Mouse (Mus musculus) layer of hippocampus, postnatal 14 days (tissue): Measurements from ENCODE around the gene Gm6370. TPM values are rescaled to one million over a fixed set of nuclear protein-coding genes. Genes with fewer than 3 reads are reported as not detected.
"Not testable (repeated sequence)": the region's sequence is repeated elsewhere in the genome, so short reads cannot be mapped to it uniquely, and the experiment has no call there.

Source experiments
- DNase-seq, 2 experiments: peaks; one replicate each; pipeline ENCODE4 v3.0.0; 2021 to 2022; ENCODE audit warnings: low spot score in 2 of 2, mixed read lengths in 1 of 2
- long read RNA-seq, 2 experiments: library from polyadenylated mRNA; stranded (forward); transcript quantifications; one replicate each; pipeline ENCODE4 v2.0.0; 2021
- total RNA-seq, 2 experiments: library from RNA; stranded (reverse); gene quantifications; 2 replicates each; pipeline ENCODE4 v1.2.3; 2021

The Gm6370 gene
- total RNA-seq, result not detected
- long read RNA-seq, experiment 1, result 0 reads
- long read RNA-seq, experiment 2, result 0 reads

DNA sequence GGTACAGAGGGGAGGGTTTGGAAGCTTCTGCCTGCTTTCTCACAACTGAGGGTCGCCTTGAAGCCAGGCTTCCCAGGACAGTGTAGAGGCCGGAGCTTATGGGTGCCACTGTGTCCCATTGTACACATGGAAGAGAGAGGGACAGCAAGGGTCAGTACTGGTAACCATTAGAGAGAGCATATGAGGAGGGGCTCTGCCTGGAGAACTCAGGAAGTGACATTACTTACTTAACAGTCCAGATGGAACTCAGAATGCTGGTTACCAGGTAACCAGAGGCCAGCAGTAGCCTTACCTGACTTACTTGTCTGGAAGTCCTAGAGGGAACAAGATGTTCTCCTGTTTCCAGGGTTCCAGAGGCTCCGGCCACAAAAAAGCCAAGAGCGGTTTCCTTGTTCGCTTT is at the start of gene Gm6370:
Gene Gm6370, plus strand, starts transcription at position 301 of the 400 bp plus-strand sequence.
- DNase-seq, result not testable (repeated sequence)

DNA sequence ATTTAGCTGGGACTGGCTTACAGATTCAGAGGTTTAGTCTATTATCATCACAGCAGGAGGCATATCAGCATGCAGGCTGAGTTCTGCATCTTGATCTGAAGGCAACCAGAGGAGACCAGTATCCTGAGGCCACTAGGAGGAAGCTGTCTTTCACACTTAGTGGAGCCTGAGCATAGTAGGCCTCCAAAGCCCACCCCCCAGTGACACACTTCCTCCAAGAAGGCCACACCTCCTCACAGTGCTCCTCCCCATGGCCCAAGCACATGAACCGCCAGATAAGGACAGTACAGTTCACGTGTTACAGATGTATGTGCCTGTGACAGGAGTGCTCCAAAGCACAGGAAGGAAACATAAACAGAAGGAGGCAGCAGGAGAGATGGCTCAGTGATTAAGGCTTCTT is 48.4 kb upstream of the Gm6370 start:
- DNase-seq, result no peak

- DNase-seq, result no peak
Measured at GRCm38 (mm10) chr5:146446633-146447032, 44.5 kb upstream of the Gm6370 start.

DNA sequence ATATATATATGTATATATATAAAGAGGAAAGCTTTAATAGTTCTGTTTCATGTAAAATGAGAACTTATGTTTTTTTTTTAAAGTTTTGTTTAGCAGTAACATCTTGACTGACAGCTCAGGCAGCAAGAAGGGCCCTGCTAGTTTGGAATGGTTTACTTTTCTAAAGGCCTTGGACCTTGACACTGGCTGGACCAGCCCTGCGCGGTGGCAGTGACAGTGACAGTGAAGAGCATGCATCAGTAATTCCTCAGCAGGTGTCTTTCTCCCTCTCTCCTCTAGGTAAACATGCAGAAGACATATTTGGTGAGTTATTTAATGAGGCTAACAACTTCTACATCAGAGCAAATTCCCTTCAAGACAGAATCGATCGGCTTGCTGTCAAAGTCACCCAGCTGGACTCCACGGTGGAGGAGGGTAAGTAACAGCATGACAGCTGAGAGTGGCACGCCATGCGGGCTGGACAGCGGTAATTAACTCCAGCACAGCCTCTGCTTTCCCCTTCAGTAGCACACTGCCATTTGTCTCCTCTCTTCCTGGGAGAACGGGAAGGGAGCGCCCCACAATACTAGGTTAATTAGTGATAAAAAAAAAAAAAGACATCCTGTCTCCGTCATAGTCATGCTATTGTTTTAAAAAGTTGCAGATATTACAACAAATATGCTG is 39.4 kb upstream of the Gm6370 start:
- DNase-seq, result no peak

DNA sequence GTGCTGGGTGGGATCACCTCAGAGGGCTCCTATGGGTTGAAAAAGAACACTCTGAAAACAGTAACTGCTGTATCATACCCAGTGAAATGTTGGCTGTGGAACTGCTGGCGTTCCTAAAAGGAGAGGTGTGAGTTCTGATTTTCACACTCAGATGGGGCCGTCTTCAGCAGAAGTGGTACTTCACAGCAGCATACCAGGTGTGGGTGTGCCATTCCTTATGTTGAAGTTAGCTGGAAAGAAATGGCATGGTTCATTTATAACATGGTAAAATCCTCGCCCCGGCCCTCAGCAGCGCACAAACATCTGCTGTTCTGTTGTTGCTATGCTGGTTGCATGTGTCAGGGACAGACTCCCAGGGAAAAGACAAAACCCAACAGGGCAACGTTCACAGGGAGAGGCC is 37.6 kb upstream of the Gm6370 start:
- DNase-seq, result no peak

- DNase-seq, result no peak
Measured at GRCm38 (mm10) chr5:146461612-146462011, 29.6 kb upstream of the Gm6370 start.

- DNase-seq, result no peak
Measured at GRCm38 (mm10) chr5:146466663-146467062, 24.5 kb upstream of the Gm6370 start.

GRCm38 (mm10) chr5:146468311-146468710 is 22.9 kb upstream of the Gm6370 start:
- no peak for DNase-seq

DNA sequence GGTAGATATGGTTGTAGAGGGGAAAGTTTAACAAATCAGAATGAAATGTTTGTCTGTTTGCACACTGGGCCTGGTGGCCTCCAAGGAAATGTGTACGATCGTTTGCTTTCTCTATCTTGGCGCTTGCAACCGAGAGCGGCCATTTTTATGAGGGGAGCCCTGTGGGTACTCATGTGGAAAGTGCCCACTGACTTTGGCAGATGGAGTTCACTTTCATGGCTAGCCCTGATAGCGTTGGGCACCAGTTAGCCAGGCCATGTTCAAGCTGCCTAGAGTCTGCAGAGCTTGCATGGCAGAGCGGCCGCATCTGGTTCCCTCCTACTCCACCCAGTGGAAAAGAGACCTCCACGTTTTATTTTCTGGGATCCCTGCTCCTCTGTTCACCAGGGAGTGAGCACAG is 20.3 kb upstream of the Gm6370 start:
- no peak for DNase-seq

DNA sequence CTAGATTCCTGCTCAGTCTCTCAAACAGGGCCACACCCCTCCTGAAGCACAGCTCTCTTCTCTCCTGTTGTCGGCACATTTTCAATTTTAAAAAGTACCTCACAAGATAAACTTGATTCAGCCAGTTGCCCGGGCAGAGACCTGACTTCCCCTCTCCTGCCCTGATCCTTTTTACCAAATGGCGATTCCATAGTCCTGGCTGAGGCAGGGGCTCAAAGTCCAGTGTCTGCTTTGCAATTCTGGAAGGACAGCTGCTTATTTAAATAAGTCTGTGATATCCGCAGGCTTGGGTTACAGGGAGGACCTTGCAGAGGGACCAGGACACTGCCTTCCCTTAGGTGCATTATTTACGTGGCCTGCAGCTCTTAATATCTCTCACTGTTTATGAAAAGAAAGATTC is 19.9 kb upstream of the Gm6370 start:
- DNase-seq, result no peak

DNA sequence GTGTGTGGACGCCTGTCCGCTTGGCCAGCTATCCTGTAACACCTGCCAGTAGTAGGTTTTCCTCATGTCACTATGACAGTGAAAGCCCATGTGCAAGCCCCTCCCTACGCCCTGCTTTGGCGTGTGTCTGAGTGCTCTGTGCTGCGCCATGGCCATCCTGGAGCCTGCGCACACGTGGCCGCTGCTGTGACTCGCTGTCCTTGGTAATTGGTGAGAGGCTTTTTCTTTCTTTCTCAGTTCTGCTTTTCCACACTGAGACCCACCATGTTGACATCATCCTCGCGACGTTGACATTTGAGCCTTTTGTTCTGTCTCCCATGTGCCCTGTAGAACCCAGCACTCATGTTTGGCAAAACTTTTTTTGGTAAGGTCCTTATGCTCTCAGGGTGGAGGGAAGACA is 19.3 kb upstream of the Gm6370 start:
- DNase-seq, result no peak

DNA sequence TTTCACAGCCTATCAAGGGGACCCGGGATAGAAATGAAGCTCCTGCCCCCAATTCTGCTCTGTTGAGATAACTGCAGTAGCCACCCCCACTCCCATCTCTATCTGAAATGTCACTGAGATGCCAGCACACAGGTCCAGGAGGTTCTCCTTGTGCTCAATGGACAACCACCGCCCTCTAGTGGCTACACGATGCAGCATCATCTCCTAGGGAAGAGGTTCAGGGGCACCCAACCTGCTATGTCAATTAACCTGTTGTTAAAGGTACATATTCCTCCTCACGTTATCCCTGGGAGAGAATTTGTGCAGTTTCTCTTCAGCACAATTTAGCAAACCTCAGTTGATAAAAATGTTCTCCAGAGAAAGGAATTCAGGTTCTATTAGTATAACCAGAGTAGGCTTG is 11.6 kb upstream of the Gm6370 start:
- DNase-seq, result peak; percentile 34 to 51

DNA sequence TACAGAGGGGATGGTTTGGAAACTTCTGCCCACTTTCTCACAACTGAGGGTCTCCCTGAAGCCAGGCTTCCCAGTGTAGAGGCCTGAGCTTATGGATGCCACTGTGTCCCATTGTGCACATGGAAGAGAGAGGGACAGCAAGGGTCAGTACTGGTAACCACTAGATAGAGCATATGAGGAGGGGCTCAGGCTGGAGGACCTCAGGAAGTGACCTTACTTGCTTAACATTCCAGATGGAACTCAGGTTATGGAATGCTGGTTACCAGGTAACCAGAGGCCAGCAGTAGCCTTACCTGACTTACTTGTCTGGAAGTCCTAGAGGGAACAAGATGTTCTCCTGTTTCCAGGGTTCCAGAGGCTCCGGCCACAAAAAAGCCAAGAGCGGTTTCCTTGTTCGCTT is 9.5 kb upstream of the Gm6370 start, which contains the start of gene Gm6408:
Gene Gm6408, plus strand, starts transcription at position 301 of the 400 bp plus-strand sequence.
- DNase-seq, result not testable (repeated sequence)

DNA sequence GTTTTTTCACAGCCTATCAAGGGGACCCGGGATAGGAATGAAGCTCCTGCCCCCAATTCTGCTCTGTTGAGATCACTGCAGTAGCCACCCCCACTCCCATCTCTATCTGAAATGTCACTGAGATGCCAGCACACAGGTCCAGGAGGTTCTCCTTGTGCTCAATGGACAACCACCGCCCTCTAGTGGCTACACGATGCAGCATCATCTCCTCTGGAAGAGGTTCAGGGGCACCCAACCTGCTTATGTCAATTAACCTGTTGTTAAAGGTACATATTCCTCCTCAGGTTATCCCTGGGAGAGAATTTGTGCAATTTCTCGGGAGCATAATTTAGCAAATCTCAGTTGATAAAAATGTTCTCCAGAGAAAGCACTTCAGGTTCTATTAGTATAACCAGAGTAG is 2.2 kb upstream of the Gm6370 start:
- DNase-seq, result peak in 1 of 2 experiments; percentile 44

DNA sequence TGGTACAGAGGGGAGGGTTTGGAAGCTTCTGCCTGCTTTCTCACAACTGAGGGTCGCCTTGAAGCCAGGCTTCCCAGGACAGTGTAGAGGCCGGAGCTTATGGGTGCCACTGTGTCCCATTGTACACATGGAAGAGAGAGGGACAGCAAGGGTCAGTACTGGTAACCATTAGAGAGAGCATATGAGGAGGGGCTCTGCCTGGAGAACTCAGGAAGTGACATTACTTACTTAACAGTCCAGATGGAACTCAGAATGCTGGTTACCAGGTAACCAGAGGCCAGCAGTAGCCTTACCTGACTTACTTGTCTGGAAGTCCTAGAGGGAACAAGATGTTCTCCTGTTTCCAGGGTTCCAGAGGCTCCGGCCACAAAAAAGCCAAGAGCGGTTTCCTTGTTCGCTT is 10.9 kb downstream of the Gm6370 start, which contains the start of gene 4930449I24Rik:
Gene 4930449I24Rik, plus strand, starts transcription at position 301 of the 400 bp plus-strand sequence.
- not testable (repeated sequence) for DNase-seq

DNA sequence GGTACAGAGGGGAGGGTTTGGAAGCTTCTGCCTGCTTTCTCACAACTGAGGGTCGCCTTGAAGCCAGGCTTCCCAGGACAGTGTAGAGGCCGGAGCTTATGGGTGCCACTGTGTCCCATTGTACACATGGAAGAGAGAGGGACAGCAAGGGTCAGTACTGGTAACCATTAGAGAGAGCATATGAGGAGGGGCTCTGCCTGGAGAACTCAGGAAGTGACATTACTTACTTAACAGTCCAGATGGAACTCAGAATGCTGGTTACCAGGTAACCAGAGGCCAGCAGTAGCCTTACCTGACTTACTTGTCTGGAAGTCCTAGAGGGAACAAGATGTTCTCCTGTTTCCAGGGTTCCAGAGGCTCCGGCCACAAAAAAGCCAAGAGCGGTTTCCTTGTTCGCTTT is 22.7 kb downstream of the Gm6370 start, which contains the start of gene Gm3402:
Gene Gm3402, plus strand, starts transcription at position 301 of the 400 bp plus-strand sequence.
- DNase-seq, result not testable (repeated sequence)

DNA sequence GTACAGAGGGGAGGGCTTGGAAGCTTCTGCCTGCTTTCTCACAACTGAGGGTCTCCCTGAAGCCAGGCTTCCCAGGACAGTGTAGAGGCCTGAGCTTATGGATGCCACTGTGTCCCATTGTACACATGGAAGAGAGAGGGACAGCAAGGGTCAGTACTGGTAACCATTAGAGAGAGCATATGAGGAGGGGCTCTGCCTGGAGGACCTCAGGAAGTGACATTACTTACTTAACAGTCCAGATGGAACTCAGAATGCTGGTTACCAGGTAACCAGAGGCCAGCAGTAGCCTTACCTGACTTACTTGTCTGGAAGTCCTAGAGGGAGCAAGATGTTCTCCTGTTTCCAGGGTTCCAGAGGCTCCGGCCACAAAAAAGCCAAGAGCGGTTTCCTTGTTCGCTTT is 34.3 kb downstream of the Gm6370 start, which contains the start of gene Gm3404:
Gene Gm3404, plus strand, starts transcription at position 301 of the 400 bp plus-strand sequence.
- DNase-seq, result not testable (repeated sequence)

GRCm38 (mm10) chr5:146537347-146537746 is 46.2 kb downstream of the Gm6370 start, which contains the start of gene Gm3409:
Gm3409 (plus strand) TSS chr5:146537647.
- DNase-seq, result not testable (repeated sequence)

Other genes with a start within 250 kb of the Gm6370 start
- gene Wasf3, start 106.4 kb upstream of the Gm6370 start, total RNA-seq, result 10 to 100 TPM; 92.7 to 98.3 TPM
- gene Gm6408, start 9.4 kb upstream of the Gm6370 start, total RNA-seq, result not detected
- not detected for gene 4930449I24Rik, start 11.0 kb downstream of the Gm6370 start, total RNA-seq
- not detected for gene Gm3402, start 22.8 kb downstream of the Gm6370 start, total RNA-seq
- gene Gm3404, start 34.4 kb downstream of the Gm6370 start, total RNA-seq, result not detected
- not detected for gene Gm3409, start 46.3 kb downstream of the Gm6370 start, total RNA-seq
- gene Gm3415, start 64.8 kb downstream of the Gm6370 start, total RNA-seq, result not detected
- gene Gpr12, start 93.9 kb downstream of the Gm6370 start, total RNA-seq, result 10 to 100 TPM; 37.2 to 47.1 TPM